Mouse (Mus musculus) left cerebral cortex, postnatal 4 days (tissue): ENCODE results near the gene Cox7a1. TPM values are rescaled to one million over a fixed set of nuclear protein-coding genes. Genes with fewer than 3 reads are reported as not detected.
A peak's percentile ranks its signal among the peaks of the same experiment; 100 is the strongest.
"Not testable (repeated sequence)": the region's sequence is repeated elsewhere in the genome, so short reads cannot be mapped to it uniquely, and the experiment has no call there.

Experiments
- DNase-seq: peaks from one replicate; pipeline ENCODE4 v3.0.0-alpha.2; 2022
- intact Hi-C: fragments of 180-260 bp; cut with DNase I; formaldehyde crosslinking; loops from one replicate; pipeline ENCODE4 v1.15.1; 2025
- total RNA-seq, 2 experiments: library from RNA; stranded (reverse); gene quantifications; 2 replicates each; pipeline ENCODE4 v1.2.3; 2021

Gene Cox7a1
- 1 to 10 TPM; 1.5 to 2.0 TPM for total RNA-seq

DNA sequence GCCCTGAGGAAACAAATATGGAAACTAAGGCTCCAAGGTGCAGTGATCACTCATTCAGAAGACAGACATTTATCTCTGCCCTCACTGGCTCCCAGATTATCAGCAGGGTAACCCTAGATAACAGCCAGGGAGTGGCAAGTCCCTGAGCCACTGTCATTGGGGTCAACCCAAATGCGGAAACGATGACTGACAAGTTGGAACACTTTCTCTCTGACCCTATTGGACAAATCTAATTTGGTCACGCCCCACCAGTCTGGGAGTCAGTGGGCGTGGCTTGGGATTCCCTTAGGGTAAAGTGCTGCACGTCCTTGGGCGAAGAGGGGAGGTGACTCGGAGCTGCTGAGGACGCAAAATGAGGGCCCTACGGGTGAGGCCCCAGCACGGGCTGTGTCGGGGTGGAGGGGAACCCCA is at the start of gene Cox7a1:
TSS of gene Cox7a1 (plus strand) at position 266 of the 411 bp plus-strand sequence.
- peak; percentile 66 for DNase-seq
- intact Hi-C loops, result loop anchor here (5.0 kb wide), 1 partner anchor 33 kb away; no protein-coding TSS in a partner anchor

DNA sequence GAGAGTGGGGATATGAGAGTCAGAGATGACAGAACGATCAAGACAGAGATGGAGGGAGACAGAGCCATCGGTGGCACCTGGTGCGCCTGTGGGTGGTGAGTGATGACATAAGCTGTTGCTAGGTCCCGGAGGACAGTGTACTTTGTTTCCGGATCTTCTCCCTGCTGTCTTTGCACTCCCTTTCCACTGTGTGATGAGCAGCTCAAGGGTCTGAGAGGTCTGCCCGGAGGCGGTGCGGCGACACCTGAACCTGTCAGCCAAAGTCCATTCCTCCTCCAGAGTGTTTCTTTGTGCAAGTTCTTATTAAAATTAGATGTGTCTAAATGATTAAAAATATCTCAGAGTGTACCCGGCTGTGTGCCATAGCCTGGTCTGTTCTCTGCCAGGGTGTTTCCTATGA is 47.1 kb upstream of the Cox7a1 start:
- no peak for DNase-seq
- intact Hi-C loops, result no loop called here

DNA sequence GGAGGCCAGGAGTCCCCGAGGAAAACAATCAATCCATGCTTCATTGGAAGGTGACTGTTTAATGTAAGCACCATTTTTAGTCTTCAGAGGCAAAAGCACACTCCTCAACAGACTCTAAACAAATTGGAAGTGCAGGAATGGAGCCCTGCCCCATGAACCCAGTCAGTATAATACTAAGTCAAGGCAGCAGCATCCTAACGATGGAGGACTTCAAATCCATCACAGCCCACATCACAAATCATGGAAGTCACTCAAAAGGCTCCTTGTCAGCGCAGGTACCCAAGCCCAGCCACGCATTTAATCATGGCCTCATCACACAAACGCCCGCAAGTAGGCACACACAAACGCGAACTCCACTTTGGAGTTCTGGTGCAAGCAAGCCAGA is 40.8 kb upstream of the Cox7a1 start:
- intact Hi-C loops, result no loop called here
- DNase-seq, result no peak

DNA sequence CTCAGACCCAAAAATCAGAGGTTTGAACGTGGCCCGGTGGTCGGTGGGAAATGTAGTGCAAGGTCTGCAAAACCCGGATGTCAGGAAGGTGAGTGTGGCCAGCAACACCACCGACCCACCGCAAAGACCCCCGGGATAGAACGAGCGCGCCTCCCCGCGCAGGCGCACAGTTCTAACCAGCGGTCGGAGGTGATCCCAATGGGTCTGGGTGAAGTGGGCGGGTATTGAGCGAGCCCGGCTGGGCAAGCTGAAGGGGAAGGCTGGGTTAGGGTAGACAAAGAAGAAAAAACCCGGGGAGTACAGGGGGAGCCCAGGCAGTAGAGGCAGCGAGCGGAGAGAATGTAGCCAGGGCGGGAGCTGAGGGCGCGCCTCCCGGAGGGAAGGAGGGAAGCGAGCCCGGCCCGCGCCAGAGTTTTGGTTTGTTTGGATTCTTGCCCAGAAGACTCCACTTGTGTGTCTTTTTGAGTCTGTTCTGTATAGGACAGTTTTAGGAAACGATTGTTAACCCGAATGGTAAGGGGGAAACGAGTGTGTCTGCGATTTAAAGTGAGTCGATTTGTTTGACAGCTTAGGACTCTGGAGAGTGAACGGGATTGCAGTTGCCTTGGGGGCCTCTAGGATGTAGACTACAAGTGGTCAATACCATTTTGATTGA is 40.3 kb upstream of the Cox7a1 start:
- intact Hi-C loops, result no loop called here
- peak; percentile 94 for DNase-seq

- DNase-seq, result no peak
- intact Hi-C loops, result no loop called here
Measured at GRCm38 (mm10) chr7:30147011-30147410, 36.9 kb upstream of the Cox7a1 start.

GRCm38 (mm10) chr7:30154040-30154439 is 29.9 kb upstream of the Cox7a1 start:
- DNase-seq, result no peak
- intact Hi-C loops, result no loop called here

- DNase-seq, result no peak
- intact Hi-C loops, result no loop called here
Measured at GRCm38 (mm10) chr7:30155507-30155906, 28.4 kb upstream of the Cox7a1 start.

DNA sequence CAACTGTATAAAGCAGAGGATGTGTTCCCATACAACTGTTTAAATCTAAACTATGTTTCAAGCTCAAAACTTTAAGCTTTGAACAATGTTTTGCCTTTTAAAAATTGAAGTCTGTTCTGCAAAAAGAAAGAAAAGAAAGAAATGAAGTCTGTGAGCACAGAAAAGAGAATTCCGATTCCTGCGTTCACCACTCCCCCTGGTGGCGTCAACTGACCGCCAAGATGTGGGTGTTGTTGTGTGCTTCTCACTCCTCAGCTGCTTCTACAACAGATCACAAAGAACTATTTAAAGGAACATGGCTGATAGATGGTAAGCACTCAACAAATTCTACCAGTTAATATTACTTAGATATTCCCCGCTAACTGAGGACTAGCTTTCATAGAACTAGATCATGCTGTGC is 20.8 kb upstream of the Cox7a1 start:
- DNase-seq, result no peak
- intact Hi-C loops, result loop anchor here (2.0 kb wide), 1 partner anchor 38 kb away; no protein-coding TSS in a partner anchor

DNA sequence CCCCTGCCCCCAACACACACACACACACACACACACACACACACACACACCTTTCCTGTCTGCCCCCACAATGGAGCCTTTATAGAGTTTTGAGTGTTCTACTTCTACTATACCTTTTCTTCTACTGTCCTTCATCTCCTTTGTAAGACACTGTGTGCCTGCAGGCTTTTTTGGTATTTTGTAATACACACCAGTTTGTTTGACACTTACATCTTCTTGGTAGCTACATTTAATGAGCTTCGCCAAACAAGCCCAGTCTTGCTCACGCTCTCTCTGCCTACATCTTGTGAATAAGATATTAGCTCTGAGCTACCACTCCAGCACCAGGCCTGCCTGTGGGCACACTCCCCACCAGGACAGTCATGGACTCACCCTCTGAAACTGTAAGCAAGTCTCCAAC is 19.2 kb upstream of the Cox7a1 start:
- intact Hi-C loops, result no loop called here
- DNase-seq, result no peak

GRCm38 (mm10) chr7:30168914-30169582 is 14.9 kb upstream of the Cox7a1 start:
- intact Hi-C loops, result no loop called here
- DNase-seq, result no peak

DNA sequence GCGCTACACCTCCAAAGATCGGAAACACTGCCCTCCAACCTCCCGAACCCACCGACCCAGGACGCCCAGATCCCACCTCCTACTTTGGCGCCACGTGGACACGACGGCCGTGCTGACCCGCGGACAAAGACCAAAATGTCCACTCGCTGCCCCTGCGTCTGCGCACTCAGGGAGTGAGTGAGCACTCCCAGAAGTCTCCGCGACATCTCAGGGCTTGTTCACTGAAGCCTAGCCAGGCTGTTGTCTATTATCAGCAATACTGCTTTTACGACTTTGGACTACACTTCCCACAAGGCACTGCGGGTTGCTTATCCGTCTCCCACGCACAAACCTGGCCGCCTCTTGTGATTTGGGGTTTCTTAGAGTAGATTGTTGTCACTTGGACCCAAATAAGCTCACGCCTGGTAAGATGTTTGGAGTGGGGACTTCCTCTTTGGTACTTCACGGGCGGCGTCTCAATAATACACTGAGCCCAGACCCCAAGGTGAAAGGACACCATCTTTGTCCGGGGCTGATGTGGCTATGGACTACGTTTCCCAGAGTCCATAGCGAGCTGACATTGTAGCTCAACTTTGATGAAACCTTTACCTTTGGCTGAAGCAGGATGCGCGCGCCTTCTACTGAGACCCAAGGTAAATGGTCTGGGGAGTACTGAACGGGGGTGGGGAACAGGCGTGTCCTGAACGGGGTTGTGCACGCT is 14.2 kb upstream of the Cox7a1 start, which contains the start of gene Zfp146:
TSS of gene Zfp146 (minus strand) at position 168 of the 700 bp plus-strand sequence.
- intact Hi-C loops, result no loop called here
- peak; percentile 93 for DNase-seq

DNA sequence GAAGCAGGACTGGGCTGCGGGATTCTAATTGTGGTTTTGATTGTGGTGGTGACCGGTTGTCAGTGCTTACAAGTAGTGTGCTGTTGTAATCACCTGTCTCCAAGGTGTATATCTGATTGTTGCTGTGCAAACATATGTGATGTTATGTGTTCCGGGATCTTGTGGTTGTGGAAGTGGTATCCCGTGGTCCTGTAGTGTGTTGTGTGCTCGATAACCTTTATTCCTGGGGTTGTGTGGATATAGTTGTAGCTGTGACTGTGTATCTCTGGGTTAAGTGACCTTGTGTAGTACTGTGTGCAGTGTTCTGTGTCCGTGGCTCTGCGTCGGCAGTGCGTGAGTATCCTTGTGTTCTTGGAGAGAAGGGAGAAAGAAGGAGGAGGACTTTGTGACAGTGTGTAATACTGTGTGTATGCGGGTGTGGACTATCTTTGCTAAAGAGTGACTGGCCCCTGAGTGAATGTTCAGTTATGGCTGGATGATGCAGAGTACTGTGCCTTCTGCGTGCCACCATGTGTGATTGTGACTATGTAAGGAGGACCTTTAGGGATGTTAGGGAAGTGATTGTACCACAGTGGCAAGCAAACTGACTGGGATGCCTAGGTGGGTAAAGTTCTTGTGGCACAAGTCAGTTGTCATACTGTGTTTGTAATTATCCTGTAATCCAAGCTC is 13.5 kb upstream of the Cox7a1 start:
- intact Hi-C loops, result no loop called here
- DNase-seq, result no peak

DNA sequence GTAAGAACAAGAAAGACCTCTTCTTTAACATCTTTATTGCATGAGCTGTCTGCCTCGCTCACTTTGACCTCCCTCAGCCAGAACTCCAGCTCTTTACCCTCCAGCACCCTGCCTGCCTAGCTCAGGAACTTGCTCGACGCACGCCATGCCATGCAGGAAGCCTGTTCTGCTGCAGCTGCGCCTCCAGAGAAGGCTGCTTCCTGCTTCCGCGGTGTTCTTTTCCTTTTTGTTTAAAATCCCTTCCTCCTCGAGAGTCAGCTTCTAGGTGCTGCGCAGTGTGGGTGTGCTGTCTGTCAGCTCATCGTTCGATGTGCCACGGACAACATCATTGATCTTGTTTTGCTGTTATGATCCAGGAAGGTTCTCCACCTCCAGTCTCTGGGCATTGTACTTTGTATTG is 7.5 kb upstream of the Cox7a1 start:
- intact Hi-C loops, result no loop called here
- no peak for DNase-seq

DNA sequence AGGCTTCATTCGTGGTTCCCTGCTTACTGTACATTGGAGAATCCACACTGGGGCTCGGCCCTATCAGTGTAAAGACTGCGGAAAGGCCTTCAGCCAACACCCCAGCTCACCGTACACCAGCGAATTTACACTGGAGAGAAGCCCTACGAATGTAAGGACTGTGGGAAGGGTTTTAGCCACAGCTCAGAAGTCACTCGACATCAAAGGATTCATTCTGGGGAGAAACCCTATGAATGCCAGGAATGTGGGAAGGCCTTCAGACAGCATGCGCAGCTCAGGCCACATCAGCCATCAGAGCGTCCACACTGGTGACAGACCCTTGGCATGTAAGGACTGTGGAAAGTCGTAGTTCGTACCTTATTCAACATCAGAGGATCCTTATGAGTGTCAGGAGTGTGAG is 5.7 kb upstream of the Cox7a1 start:
- DNase-seq, result no peak
- intact Hi-C loops, result no loop called here

DNA sequence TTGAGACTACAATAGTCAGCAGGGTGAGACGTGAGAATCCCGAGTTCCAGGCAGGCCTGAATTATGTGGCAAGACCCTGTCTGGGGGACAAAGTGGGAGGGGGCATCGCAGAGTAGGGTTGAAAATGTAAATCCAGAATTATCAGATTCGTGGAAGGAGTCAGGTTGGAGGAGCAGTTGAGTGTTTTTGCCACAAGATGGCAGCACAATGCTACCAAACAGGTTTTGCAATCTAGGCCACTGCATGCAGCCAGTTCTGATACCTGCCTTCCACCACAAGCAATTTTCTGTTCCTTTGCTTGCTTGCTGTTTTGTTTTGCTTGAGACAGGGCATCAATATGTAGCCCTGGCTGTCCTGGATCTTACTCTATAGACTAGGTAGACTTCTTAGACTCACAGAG is 2.6 kb upstream of the Cox7a1 start:
- intact Hi-C loops, result loop anchor here (5.0 kb wide), 1 partner anchor 36 kb away; no protein-coding TSS in a partner anchor
- DNase-seq, result peak; percentile 67

DNA sequence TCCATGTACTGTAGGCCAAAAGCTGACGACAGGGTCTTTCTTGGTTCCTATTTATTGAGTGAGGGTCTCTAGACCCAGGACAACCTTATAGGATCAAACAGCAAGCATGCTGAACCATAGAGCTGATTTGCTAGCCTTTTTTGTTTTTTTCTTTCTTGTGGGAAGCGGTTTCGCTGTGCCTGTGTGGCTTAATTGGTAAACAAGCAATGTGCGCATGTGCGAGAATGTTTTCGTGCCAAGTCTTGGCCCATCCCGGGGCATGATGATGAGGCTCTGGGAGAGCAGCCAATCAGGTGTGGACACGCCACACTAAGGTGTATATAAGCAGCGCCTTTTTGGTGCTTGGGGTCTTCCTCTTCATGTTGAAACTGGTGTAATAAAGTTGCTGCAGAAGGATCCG is 2.0 kb upstream of the Cox7a1 start:
- DNase-seq, result not testable (repeated sequence)
- intact Hi-C loops, result loop anchor here (5.0 kb wide), 1 partner anchor 35 kb away; no protein-coding TSS in a partner anchor

DNA sequence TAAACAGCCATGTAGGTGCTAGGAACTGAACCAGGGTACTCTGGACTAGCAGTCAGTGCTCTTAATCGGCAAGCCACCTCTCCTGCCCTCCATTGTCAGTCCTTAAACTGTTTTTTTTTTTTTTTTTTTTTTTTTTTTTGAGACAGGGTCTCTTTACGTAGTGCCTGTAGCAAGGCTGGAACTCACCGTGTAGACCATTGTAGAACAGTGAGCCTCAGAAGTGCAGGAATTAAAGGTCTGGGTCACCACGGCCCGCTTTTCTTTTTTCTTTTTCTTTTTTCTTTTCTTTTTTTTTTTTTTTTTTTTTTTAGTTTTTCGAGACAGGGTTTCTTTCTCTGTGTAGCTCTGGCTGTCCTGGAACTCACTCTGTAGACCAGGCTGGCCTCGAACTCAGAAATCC is 755 bp upstream of the Cox7a1 start:
- DNase-seq, result not testable (repeated sequence)
- intact Hi-C loops, result loop anchor here (5.0 kb wide), 1 partner anchor 34 kb away; no protein-coding TSS in a partner anchor

DNA sequence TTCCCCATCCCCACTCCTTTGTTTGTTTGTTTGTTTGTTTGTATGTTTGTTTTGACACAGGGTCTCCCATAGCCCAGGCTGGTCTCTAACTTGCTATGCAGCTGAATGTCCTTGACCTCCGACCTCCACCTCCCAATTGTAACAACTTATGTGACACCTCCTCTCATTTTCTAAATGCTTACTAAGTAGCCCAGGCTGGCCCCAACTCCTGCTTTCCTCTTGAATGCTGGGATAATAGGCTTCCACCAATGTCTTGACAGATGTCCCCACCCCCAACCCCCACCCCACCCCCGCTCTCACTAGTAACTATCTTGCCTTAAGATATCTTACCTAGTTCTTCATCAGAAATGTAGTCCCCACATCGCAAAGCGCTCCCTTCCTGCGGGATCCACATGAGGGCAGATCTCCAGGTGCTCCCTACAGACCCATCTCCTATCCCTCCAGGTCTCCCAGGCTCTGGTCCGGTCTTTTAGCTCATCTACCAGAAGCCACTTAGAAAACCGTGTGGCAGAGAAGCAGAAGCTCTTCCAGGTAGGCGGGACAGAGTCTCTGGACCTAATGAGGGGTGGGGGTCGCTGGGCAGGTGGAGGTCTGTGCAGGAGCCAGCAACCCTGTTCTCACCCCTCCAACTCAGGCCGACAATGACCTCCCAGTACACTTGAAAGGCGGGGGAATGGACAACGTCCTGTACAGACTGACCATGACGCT is 851 bp downstream of the Cox7a1 start:
- intact Hi-C loops, result loop anchor here (5.0 kb wide), 1 partner anchor 33 kb away; no protein-coding TSS in a partner anchor
- no peak for DNase-seq

DNA sequence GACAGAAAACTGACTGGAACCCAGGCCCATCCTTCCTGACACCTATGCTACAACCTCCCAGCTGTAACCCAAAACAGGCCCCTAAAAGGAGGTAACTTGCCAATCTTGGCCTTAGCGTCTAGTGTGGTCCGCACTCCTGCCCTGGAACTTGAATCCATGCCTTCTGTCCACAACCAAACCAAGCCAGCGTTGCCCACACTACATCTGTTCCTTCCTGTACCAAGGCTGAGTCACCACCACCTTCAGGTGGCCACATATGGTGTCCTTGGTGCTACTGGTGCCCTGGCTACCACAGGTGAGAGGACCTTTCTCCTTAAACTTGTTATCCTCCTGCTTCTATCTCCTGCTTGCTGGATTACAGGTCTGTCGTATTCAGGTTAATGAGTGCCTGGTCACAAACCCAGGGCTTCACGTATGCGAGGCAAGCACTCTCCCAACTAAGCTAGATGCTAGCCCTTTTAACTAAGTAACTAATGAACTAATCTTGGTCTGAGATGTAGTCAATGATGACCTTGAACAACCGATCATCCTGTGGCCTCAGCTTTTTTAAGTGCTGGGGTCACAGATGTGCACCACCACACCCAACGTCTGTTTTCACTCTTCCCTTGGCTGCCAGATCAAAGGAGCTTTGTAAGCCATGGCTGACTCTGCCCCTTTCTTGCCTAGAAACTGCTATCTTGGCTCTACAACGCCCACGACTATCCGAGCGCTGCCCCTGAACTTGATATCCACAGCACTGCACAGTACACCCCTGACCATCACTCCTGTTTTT is 4.6 kb downstream of the Cox7a1 start:
- intact Hi-C loops, result no loop called here
- DNase-seq, result no peak

DNA sequence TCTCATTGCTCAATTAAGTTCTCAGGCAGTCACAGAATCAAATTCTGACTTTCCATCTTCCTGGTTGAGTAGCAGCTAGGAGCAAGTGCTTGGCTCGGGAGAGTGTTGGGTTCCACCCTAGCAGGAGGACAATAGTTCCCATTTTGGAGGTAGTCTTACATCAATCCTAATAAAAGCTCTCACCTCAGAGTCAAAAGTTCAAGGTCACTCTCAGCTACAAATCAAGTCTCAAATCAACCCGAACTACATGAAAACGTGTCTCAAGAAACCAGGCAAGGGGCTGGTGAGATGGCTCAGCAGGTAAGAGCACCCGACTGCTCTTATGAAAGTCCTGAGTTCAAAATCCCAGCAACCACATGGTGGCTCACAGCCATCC is 5.2 kb downstream of the Cox7a1 start:
- intact Hi-C loops, result no loop called here
- no peak for DNase-seq
